Mouse (Mus musculus): ENCODE data around the gene Tesmin.

DNA sequence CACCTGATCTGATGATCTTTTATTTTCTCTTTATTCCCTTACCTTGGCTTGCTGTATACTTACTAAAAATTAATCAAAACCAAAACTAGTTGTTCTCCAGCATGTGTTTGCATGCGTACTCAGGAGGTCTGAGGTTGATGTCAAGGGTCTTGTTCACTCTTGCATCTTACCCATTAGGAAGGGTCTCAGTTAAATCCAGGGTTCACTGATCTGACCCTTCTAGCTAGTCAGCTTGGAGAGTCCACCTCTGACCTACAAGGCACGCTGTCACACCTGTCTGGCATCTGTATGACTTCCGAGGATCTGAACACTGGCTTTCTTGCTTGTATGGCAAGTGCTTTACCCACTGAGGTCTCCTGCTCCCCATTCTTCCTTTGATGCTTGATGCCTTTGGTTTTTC is 62.1 kb downstream of the Tesmin start:
- TF ChIP-seq CTCF (IDR thresholded peaks at IDR 0.05; ENCODE audit: low read depth) (no peak), EP300 (IDR thresholded peaks at IDR 0.05; ENCODE audit: low read depth) (no peak)
